Mouse (Mus musculus) gonadal fat pad, adult 2 months (tissue): Measurements from ENCODE around the gene Fndc8. TPM values are rescaled to one million over a fixed set of nuclear protein-coding genes. Genes with fewer than 3 reads are reported as not detected.

Experiments used
- DNase-seq: peaks from one replicate; pipeline ENCODE4 v3.0.0-alpha.2; 2012; ENCODE audit warnings: low read depth
- polyA plus RNA-seq: library from polyadenylated mRNA; depleted of rRNA; stranded (reverse); fragments of >200 nt; gene quantifications from 2 replicates; pipeline ENCODE4 v1.2.3, GENCODE M21; 2012; rRNA removed

The Fndc8 gene
- 1.3 and 1.7 TPM in 2 replicates for polyA plus RNA-seq

DNA sequence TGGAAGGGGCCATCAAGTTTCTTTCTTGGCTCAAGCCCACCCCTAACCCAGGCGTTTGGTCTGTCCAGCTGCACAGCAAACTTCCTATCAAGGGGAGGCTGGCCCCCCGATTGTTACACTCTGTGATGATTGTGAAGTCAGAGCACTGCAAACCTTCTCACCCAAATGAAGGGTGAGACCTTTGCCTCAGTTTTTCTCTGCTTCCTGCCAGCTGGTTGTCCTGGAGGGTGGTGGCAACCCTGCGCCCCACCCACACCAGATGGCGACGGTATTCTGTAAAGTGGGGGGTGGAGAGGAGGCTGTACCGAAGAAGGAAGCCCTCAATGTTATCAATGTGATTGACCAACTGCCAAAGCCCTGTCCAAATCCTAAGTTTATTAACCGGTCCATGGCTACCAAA, at the start of gene Fndc8:
Gene Fndc8, plus strand, starts transcription at position 189 of the 400 bp plus-strand sequence.
- DNase-seq: no peak

DNA sequence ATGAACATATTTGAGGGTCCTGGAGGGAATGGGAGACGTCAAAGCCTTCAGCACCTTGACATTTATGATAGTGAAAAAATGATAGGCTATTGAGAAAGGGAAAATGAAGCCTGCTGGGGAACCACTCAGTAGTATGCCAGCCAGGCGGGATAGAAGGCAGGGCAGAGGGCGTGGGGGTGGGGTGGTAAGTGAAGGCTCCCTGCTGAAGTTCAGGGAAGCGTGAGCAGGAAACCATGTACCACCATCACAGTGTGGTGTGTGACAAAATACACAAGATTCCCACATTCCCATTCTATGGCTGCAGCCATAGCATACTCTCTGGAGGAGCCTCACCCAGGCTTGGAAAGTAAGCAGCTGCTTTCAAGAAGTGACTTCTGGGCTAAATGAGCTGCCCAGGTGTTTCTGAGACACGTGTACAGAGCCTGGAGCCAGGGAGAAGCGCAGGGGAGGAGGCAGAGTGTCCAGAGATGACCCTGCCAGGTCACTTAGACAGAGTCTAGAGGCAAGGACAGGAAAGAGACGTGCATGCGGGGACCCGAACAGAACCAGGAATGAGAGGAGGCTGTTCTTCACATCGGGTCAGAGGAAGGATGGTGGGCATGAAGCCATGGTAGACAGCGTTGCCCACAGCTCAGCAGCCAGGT, 47.0 kb upstream of the Fndc8 start:
- DNase-seq: no peak

DNA sequence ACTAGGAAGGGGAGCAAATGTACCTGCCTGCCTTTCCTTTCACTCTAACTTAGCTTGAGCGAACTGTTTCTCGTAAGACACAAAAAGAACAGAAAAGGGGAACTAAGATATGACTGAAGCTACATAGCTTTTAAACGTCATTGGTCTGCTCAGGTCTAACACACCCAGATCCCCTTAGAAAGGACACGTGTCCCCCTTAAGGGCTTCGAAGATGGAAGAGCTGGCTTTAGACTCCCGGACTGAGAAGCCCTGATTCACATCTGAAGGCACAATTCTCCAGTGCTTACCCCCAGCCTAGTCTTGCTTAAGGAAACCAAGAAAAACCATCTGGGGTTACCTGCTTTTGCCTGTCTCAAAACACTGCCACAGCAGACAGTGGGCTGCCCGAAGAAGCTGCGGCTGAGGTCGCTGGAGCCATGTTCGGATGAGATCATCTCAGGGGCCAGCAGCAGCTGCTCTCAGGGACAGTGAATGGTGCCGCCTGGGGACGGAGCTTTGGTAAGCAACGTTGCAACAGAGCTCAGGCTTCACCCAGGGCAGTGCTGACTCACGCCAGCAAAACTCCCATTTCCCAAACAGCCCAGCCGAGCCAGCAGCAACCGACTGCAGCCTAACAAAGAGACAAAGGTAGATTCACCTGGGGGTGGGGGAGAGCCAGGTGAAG, 46.4 kb upstream of the Fndc8 start:
- DNase-seq: no peak

DNA sequence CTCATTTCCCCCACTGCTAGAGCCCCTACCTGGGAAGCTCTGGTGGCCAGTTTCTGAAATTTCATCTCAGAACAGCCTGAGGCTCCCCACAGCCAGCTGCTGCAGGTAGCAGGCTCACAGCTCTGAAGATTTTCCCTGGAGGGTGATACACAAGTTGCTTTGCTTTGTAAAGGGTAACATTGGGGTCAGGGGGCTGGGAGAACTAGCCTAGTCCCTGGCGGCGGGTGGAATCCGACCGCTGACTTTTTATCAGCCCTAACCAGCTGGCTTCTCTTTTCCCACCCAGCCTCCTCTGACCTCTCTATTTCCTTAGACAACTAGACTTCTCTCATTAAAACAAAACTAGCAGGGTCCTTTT, 45.9 kb upstream of the Fndc8 start:
- no peak for DNase-seq

DNA sequence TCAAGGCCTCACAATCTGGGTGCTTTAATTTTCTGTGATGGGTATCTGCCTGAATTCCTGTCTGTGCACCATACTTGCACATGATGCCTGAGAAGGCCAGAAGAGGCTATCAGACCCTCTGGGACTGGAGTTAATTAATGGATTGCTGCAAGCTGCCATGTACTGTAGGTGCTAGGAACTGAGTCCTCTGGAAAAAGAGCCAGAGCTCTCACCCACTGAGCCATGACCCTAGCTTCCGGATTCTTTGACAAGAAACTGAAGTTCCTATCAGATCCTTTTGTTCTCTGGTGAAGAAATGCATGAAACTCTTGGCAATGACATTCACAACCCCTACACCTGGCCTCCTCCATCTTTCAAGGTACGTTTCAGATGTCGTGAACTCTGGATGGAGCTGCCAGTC, 45.0 kb upstream of the Fndc8 start:
- no peak for DNase-seq

DNA sequence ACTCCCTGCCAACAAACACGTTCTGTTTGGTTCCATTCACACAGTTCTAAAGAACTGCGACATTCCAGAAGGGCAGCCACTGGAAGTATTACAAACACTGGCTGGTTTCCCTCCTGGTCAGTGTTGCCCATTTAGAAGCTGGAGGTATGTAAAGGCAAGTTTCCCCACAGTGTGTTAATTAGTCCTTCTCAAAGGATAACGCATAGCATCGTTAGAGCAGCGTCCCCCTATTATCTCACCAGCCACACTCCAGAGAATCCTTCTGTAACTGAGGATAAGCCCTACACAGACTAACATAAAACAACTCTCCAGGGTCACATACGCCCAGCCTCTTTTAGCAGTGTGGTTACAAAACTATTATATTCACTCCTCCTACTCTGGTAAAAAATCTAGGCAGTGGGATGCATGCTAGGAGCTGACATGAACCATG, 44.3 kb upstream of the Fndc8 start:
- no peak for DNase-seq

DNA sequence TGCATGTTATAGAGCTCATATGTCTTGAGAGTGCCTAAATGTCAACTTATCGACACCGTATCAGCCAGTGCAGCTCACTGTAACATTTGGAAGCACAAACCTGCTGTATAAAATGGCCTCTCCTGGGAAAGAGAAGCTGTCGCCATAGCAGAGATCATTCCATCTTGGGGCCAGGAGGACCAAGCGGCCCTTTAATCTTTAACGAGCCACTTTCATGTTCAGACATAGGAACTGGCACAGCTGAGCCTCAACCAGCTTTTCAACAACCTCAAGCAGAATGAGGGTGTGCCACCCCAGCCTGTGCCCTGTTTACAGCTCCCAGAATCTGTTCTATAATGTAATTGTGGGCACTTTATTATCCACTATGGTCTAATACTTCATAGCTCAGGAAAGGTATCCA, 41.7 kb upstream of the Fndc8 start:
- DNase-seq: no peak

DNA sequence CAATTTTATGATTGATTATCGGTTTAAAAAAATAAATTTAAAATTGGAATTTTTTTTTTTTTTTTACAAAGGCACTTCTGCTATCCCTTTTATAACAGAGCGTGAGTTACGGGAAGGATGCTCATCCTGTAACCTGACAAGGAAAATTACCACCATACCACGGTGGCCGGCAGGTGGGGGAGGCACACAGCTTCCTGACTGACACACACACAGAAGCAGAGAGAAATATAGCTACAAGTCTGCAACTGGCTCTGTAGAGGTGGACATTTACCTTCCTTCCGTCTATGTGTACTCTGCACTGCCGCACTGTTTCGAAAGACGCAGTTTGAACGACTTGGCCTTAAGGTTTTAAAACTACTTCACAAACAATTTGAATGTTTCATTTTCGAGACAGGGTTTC, 39.8 kb upstream of the Fndc8 start:
- DNase-seq: no peak

DNA sequence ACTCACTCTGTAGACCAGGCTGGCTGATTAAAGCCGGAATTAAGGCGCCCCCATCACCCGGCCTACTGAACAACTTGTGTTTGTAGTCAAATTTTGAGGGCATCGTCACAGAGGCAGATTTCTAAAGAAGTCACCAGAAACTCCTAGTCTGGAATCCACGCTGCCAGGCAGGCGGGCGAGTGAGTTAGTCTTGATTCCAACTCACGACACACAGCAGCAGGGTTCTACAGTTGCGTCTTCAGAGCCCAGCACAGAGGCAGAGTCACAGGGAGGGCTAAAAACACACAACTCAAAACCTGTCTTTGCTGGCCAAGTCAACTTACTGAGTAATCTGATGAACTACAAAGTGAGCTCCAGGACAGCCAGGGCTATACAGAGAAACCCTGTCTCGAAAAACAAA, 39.4 kb upstream of the Fndc8 start:
- no peak for DNase-seq

DNA sequence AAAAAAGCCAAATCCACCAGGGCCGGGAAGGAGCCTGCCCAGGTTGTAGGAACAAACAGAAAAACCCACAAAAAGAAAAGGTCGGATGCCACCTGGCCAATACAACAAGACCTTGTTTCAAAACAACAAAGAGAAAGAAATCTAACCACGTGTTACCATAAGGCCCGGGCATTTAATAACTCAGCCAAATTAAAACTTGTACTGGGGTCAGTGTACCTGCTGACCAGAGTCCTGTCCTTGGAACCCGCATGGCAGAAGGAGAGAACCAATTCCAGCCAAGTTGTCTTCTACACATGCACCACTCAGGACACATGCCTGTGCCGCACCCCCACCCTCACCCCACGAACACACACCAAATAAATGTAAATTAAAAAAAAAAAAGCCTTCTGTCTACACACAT, 39.0 kb upstream of the Fndc8 start:
- DNase-seq: no peak

DNA sequence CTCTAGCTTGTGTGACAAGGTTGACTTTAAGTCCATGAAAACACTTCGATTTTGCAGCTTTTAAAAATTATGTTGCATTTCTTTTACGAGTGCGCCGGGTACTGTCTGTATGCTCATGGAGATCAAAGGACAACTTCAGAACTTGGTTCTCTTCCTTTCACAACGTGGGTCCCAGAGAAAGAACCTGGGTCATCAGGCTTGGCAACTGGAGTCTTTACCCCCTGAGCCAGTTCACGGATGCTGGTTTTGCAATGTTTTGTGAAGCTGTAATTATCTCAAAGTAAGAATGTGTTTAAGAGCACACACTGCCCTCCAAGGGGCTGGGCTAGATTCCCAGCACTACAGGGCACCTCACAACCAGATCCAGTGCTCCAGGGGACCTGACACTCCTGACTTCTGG, 37.8 kb upstream of the Fndc8 start:
- no peak for DNase-seq

DNA sequence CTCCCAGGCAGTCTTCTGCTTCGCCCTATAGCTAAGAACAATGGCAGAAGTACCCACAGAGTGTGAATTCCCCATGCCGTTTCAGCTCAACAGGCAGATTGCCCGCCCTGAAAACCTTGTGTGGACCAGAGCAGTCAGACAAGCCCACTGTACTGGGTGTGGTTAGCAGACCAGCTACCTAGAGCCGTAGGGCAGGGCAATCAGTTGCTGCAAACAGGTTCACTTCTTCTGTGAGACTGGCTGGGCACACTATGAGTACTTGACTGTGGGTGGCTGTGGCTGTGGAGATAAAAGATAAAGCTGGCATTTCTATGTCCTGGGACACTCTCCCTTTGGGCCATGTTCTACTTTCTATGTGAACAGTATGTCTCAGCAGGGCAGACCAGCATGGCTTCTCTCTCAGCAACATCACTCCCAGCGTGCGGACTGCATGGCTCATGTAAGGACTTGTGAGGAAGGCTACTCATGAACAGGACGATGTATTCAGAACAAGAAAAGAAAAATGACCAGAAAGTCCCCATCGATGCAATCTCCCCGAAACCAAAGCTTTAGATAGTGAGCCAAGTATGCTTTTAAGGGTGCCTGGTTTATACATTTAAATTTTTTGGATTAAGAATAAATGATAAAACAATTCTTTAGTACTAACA, 36.5 kb upstream of the Fndc8 start:
- no peak for DNase-seq

DNA sequence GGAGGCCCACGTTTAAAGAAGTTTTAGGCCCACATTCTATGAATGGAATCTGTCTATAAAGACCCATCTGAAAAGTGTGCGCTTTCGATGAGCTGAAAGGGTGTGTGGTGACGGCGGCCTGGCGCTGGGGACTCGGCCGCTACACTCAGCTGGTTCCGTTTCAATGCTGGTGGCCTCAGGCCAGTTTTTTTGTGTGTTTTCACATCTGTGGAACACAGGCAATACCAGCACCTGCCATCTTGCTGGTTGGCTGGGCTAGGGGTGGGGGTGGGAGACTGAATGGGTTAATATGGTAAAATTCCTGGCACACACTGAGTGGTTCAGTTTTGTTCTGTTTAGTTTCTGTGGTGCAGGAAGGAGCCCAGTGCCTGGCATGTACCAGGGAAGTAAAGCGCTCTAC, 35.9 kb upstream of the Fndc8 start:
- DNase-seq: no peak

DNA sequence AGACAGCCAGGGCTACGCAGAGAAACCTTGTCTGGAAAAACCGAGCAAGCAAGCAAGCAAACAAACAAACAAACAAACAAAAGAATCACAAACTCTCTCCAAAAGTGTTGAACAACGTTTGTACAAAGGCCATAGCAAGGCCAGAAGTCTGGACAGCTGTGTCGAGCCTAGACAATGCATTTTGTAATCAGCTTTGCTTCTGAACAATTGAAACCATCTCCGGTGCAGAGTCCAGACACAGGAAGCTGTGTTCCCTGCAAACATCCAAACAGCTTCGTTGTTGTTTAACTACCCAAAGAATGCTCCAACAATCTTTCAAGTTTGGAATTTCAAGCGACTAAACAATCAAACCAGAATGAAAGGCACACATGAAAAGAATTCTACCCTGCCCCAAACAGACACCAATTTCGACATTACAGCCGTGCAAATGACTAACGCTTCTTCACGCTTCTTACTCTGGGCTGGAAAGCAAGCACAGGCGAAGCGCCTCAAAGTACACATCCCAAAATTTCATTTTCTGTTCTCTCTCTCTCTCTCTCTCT, 34.5 kb upstream of the Fndc8 start:
- no peak for DNase-seq

DNA sequence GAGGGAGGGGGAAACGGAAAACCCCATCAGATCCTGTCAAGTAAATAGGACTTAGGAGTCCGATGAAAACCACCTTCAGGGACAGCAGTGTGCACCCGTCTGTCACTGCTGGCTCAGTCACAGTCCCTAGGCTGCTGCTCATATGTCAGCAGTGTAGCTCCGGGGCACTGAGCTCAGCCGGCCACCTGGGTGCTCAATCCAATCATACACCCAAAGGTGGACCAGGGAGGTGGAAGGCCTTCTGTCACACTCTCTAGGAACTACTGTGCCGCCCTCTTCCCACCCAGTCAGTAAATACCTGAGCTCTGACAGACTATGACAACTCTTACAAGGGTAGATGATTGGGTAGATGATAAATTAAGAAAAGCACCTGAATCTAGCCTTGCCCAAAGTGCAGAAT, 31.2 kb upstream of the Fndc8 start:
- DNase-seq: no peak

DNA sequence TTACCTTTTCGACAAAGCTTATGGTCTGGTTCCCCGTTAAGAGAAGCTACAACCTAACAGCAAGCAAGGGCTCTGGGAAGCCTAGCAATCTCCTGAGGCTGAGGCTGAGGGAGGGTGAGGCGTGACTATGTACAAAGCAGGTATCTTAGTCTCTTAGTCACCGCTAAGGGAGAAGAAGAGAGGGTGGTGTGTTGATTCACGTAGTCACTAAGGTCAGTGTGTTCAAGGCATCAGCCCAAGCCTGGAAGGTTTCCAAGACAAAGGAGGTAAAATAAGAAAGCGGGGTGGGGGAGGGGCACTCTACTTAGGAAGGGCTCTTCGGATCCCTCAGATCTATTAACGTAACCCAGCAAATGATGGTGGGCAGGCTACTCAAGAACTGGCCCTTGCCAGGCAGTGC, 30.4 kb upstream of the Fndc8 start:
- DNase-seq: no peak

DNA sequence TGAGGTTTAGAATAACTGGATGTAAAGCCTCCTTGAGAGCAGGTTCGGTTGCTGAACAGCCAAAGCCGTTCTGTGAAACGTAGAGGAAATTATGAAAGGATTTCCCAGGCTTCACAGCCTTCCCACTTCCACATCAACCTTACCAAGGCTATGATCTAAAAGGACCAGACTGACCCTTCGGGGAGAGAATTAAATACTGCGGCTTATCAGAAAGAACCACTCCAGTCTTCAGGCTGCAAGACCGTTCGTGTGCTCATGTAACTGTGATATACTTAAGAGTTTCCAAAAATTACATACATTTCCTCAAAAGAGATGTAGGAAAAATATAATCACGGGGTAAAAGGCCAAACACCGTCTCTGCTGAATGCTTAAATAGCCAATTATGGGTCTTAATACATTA, 29.3 kb upstream of the Fndc8 start:
- DNase-seq: no peak

DNA sequence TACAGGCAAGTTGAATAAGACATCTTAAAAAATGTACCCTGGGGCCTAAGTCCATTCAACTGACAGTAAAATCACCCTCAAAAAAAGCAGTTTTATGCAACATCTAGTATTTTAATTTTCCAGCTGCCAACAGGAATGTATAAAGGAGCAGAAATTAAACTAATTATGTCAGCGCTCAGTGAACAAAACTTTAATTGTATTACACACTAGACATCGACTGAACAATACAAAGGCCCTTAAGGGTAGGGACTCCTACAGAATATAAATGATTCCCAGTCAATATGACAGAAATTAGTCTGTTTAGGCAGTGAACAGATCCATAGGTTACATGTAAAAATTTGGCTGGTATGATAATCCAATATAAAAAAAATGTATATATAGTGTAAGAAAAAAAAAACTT, 28.9 kb upstream of the Fndc8 start:
- DNase-seq: no peak

DNA sequence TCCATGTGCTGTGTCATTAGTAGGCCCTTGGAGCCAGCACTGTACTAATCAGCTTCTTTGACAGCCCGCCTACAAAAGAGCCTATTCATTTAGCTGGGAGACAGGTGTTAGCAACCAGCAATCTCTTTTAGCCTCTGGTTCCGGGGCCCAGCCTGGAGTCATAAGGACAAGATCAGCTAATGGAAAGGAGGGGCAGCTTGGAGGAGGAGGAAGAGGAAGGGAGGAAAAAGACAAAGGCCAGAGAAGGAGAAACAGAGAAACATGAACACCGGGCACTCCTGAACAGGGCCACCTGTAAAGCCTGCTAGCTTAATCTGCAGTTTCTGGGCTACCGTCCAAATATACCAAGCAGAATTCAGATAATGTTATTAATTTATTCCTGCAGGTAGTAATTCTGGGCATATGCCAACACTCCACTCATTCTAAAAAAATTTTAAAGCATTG, 28.4 kb upstream of the Fndc8 start:
- no peak for DNase-seq

DNA sequence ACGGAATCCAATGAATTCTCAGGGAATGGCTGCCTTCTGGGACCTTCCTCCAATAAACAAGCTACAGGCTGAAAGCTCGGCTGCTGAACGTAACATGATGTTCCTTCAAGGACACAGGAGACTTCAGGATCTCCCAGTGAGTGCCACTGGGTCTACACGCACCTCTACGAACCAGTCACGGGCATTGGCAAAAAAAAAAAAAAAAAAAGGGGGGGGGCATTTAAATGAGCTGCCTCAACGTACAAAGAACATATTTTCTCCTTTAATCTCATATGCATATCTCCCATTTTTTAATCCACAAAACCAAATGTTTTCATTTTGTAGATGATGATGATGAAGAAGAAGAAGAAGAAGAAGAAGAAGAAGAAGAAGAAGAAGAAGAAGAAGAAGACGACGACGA, 26.0 kb upstream of the Fndc8 start:
- no peak for DNase-seq

DNA sequence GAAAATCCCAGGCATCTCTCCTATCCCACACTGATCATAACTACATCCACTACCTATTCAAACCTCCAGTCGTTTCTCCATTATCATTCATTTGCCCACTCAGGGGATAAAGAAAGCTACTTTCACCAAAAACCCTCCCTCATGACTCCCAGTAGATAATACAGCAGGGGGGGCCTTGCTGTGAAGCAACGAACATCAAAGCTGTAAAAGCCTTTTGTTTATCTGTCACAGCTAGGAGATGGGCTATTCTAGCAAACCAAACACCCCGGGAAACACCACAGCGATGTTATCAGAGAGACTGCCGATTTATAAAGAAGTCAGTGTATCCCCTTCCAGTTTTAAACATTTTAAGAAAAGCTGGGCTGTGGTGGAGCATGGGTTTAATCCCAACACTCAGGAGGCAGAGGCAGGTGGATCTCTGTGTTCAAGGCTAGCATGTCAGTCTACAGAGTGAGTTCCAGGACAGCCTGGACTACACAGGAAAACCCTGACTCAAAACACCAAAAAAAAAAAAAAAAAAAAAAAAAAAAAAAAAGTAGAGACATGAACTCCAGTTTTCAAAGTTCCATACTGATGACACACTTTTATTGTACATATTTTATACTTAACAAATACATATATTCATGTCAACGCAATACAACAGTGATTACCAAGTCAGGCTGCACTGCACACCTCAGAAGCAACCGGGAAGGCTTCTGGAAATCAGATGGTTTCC, 24.9 kb upstream of the Fndc8 start:
- DNase-seq: no peak

DNA sequence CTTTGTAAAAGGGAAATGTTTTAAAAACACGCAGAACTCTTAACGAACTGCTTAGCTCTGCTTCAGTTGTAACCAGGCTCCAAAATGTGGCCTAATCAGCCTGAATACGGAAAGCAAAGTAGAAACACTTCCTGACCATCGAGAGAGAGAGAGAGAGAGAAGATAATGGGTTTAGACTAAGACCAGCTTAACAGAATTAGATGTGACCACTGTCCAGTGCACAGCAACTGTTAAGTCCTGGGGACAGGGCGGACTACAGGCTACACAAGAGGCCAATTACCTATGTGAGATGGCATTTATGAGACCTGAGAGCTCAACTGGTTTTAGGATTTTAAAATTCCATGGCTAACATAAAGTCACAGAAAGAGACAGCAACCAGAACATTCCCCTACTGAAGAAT, 24.0 kb upstream of the Fndc8 start:
- DNase-seq: no peak
